Mouse (Mus musculus) spleen, adult 12 weeks (tissue): ENCODE results near the gene Doc2g.

Experiments used
- DNase-seq: peaks from one replicate; pipeline ENCODE4 v3.0.0; 2022; ENCODE audit warnings: low spot score

Doc2g gene

DNA sequence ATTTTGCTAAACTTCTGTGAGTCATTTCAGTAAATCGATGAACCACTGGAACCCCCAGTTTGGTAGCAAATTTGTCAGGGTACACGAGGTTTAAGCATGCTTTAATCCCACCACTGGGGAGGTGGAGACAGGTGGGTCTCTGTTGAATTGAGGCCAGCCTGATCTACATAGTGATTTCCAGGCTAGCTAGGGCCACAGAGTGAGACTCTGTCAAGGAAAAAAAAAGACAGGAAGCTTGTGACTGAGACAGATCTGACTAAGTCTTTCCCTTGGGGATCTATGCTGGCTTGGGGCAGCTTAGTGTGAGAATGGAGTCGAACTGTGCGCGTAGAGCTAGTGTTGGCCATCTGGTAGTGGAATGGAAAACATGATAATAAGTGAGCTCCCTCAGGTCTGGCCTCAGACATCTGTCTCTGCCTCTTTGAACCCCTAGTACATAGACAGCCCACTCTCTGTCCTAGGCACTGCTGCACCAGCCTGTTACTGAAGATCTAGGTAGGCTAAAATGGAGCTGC is 49.5 kb downstream of the Doc2g start:
- DNase-seq, result no peak

DNA sequence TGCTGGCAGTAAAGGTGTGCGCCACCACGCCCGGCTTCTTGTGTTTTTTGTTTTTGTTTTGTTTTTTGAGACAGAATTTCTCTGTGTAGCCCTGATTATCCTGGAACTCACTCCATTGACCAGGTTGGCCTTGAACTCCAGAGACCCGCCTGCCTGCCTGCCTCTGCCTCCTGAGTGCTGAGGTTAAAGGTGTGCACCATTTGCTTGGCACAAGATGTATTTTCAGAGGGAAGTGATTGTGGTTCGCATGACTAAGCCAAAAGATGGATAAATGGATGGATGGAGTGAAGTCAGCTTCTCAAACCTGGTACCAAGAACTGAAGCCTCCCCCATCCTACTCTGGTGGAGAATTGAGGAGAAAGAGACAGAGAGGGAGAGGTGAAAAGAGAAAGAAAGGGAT is 51.5 kb downstream of the Doc2g start:
- no peak for DNase-seq

DNA sequence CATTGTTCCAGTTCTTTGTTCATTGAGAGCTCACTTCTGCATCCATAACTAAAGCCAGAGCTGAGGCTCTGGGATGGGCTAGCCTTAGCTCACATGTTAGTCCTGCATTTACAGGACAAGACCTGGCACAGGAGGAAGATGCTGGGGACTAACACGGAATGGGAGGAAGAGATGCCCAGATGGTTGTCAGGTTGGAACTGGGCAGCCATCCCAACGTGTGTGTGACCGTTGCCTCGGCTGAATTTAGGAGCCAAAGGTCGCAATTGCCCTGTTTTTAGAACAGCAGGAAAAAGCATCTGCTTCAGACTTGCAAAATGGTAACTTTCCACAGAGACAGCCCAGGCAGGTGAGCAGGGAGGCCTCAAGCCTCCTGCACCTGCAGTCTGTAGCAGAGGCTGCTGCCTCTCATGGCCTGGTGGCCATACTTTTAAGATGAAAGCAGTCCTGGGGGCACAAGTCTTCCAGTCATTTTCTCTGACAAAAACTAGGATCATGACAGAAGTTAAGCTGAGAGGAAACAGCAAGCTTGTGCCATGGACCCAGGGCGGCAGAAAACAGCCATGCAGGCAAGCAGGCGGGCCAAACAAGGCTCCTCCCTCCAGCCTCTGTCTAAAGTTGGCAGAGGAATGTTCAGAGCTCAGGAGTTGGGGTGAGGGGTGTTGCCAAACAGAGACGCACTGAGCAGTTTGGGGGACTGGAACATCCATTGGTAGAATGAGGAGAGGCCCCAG is 52.3 kb downstream of the Doc2g start:
- DNase-seq, result no peak

DNA sequence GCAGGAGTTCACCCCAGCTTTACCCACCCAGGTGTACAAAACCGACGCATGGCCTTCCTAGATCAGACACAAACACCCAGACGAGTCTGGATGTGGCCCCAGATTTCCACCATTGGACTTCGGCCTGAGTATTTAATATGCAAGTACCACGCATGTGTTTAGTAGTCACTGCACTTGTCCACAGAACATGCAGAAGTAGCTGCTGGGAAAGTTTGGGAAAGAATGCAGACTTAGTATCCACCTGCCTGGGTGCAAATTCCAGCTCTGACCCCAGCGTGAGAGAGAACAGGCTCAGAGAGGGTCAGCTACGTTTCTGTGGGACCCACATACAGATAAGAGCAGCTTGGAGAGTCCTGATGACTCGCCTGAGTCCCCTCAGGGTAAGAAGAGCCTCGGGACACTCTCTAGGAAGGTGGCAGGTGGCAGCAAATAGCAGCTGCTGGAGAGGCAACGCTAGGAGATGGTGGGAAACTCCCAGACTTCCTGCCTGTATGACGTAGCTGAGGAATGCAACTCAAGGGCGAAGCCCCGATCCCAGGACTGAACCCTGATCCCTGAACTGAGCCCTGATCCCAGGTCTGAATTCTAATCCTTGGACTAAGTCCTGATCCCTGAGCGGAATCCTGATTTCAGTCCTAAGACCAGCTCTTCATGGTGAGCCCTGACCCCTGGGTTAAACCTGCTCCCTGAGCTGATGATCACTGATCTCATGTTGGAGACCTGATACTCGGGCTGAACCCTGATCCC is 53.0 kb downstream of the Doc2g start:
- DNase-seq, result no peak
